Mouse (Mus musculus) activated CD4-positive, CD25-positive, alpha-beta regulatory T cell (primary cell): ENCODE results near the gene Sec61b. TPM values are rescaled to one million over a fixed set of nuclear protein-coding genes. Genes with fewer than 3 reads are reported as not detected.

Source experiments
- polyA plus RNA-seq, 2 experiments: library from polyadenylated mRNA; unstranded; fragments of 100-300 nt; shearing (Covaris generic); gene quantifications; one replicate each; pipeline ENCODE4 v1.2.1; 2017

The Sec61b gene
- 100 to 1,000 TPM; 230 to 283 TPM for polyA plus RNA-seq

GRCm38 (mm10) chr4:47473968-47474729 lies at the start of gene Sec61b, which contains the start of gene Alg2:
Gene Sec61b, plus strand, starts transcription at chr4:47474658.
Gene Alg2, minus strand, starts transcription at chr4:47474333.

Other genes with a start within 250 kb of the Sec61b start
- 10 to 100 TPM; 46.9 to 73.4 TPM for gene Tgfbr1, start 121.4 kb upstream of the Sec61b start, polyA plus RNA-seq
- gene Alg2, start 325 bp upstream of the Sec61b start, polyA plus RNA-seq, result 10 to 100 TPM; 11.6 to 17.3 TPM